Mouse (Mus musculus) bone marrow macrophage, adult 2 months (primary cell): ENCODE results near the gene H2-Q2. TPM values are rescaled to one million over a fixed set of nuclear protein-coding genes. Genes with fewer than 3 reads are reported as not detected.
"Not testable (repeated sequence)": the region's sequence is repeated elsewhere in the genome, so short reads cannot be mapped to it uniquely, and the experiment has no call there.

Source experiments
- H3K27ac ChIP-seq: 2 replicates; pipeline ENCODE4 v1.5.1; 2012; ENCODE audit warnings: low read depth, low read length; ENCODE audit not compliant: insufficient read depth
- H3K4me1 ChIP-seq: 2 replicates; pipeline ENCODE4 v1.6.1; 2012; ENCODE audit warnings: low read length; ENCODE audit not compliant: control insufficient read depth, insufficient read depth
- H3K4me3 ChIP-seq: 2 replicates; pipeline ENCODE4 v1.5.1; 2012; ENCODE audit warnings: mild to moderate bottlenecking, low read length, moderate library complexity; ENCODE audit not compliant: insufficient read depth
- CTCF ChIP-seq: IDR thresholded peaks from 2 replicates; pipeline ENCODE4 v1.5.1; 2012; ENCODE audit warnings: low read depth, mild to moderate bottlenecking, low read length, moderate library complexity
- POLR2A ChIP-seq: IDR thresholded peaks from 2 replicates; pipeline ENCODE4 v1.6.1; 2012; ENCODE audit warnings: mild to moderate bottlenecking, low read depth, low read length, borderline replicate concordance
- polyA plus RNA-seq: library from polyadenylated mRNA; stranded (reverse); fragments of >200 nt; gene quantifications from 2 replicates; pipeline ENCODE4 v1.2.4, GENCODE M21; 2012; ENCODE audit not compliant: missing spikeins, insufficient read depth, insufficient read length

Gene H2-Q2
- polyA plus RNA-seq, 1 experiment, result 0.91 TPM

DNA sequence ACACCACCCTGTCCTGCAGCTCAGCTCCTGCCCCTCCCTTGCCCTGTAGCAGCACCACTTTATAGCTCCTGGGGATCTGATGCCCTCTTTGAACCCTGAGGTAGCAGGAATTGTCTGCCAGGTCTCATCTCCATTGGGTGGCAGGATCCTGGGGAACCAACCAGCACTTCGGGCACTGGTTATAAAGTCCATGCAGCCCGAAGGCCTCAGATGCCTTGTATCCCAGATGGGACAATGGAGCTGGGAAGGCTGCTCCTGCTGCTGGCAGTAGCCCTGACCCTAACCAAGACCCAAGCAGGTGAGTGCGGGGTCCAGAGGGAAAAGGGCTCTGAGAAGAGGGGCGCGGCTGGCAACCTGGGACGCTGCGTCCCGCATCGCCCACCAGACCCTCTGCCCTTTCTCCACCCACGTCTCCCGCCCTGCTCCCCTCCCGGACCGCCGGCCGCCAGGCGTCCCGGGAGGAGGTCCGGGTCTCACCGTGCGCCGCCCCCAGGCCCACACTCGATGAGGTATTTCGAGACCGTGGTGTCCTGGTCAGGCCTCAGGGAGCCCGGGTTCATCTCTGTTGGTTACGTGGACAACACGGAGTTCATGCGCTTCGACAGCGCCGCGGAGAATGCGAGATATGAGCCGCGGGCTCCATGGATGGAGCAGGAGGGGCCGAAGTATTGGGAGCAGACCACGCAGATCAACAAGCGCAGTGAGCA, 16.9 kb downstream of the H2-Q2 start:
- no peaks in the 10 kb centered on the region for H3K4me1 ChIP-seq

DNA sequence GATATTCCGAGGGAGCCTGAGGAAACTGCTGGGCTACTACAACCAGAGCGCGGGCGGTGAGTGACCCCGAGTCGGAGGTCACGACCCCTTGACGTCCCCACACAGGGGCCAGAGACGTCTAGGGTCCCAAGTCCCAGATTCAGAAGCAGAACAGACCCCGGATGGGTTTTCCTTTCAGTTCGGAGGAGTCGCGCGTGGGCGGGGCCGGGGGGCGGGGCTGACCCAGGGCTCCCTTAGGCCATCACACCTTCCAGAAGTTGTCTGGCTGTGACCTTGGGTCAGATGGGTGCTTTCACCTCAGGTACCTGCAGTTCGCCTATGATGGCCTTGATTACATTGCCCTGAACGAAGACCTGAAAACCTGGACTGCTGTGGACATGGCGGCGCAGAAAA, 17.4 kb downstream of the H2-Q2 start:
- Histone ChIP-seq H3K4me3 (no peak overlapping the region), H3K4me1 (no peaks in the 10 kb centered on the region), H3K27ac (no peak overlapping the region)
- no peak for TF ChIP-seq CTCF
- TF ChIP-seq POLR2A, result no peak

More for the DNA sequence above, 16.9 kb downstream of the H2-Q2 start:
- no peak overlapping the region for H3K27ac ChIP-seq
- TF ChIP-seq CTCF (no peak), POLR2A (no peak)
- H3K4me3 ChIP-seq, result no peak overlapping the region

DNA sequence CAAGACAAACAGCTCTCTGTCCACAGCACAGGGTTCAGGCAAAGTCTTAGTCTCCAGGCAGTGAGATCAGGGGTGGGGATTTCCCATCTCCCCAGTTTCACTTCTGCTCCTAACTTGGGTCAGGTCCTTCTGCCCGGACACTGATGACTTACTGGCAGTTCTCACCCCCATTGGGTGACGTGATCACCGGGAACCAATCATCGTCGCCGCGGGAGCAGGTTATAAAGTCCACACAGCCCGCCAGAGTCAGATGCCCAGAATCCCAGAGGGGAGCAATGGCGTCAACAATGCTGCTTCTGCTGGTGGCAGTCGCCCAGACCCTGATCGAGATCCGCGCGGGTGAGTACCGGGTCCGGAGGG, 37.3 kb downstream of the H2-Q2 start, which contains the start of gene H2-Q4:
Gene H2-Q4, plus strand, starts transcription at position 249 of the 360 bp plus-strand sequence.
- Histone ChIP-seq H3K4me3 (peak within 1 kb of the TSS; percentile 70), H3K4me1 (peaks cover 5% of the 10 kb centered on the region), H3K27ac (no peak within 1 kb of the TSS)
- TF ChIP-seq POLR2A, result peak; percentile 63; the same call in 1 of the 2 replicates
- no peak for TF ChIP-seq CTCF

DNA sequence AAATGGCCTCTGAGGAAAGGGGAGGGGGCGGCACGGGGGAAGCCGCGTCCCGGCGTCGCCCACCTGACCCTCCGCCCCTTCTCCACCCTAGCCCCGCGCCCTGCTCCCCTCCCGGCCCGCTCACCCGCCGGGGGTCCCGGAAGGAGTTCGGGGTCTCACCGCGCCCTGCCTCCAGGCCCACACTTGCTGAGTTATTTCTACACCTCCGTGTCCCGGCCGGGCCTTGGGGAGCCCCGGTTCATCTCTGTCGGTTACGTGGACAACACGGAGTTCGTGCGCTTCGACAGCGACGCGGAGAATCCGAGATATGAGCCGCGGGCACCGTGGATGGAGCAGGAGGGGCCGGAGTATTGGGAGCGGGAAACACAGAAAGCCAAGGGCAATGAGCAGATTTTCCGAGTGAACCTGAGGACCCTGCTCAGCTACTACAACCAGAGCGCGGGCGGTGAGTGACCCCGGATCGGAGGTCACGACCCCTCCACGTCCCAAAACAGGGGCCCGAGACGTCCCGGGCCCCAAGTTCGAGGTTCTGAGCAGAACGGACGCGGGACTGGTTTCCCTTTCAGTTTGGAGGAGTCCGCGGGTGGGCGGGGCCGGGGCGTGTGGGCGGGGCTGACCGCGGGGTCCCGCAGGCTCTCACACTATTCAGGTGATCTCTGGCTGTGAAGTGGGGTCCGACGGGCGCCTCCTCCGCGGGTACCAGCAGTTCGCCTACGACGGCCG, 37.8 kb downstream of the H2-Q2 start:
- TF ChIP-seq POLR2A (no peak), CTCF (no peak)
- Histone ChIP-seq H3K27ac (no peak overlapping the region), H3K4me3 (peak overlapping the region; percentile 70), H3K4me1 (peaks cover 5% of the 10 kb centered on the region)

DNA sequence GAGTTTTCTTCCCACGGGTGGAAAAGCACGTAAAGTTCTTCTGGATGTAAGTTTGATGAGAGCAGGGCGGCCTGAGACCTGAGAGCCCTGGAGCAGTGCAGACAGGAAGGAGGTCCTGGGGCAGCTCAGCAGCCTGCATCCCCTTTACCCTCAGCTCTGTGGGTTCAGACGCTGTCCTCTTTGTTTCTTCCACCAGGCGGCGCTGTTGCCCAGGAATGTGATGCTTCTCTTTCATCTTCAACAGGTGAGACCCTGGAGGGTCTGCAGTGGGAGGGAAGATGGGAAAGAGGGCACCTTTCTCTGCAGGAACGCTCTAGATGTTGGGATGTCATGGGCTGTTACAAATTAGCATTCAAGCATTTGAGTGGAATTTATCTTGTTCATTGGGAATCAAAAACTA, 47.8 kb downstream of the H2-Q2 start:
- not testable (repeated sequence) for H3K4me3 ChIP-seq, H3K27ac ChIP-seq, H3K4me1 ChIP-seq
- peak; percentile 42 for TF ChIP-seq CTCF

DNA sequence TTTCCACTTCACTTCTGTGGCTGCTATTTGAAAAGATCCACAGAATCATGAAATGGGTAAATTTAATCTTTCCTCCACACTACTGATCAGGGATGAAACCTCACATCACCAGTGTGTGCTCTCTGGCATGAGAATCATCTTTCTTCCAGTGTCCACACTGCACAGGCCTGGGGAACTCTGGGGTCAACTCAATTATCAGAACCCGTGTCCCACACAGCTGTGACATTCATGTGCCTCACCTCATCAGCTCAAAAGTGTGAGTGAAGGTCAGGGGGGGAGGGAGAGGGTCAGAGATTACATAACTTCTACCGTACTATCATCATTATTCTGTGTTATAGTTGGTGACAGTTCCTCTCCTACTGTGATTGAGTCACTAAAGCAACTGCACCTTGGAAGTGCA, 50.6 kb downstream of the H2-Q2 start:
- H3K4me1 ChIP-seq, H3K4me3 ChIP-seq, H3K27ac ChIP-seq: not testable (repeated sequence)

DNA sequence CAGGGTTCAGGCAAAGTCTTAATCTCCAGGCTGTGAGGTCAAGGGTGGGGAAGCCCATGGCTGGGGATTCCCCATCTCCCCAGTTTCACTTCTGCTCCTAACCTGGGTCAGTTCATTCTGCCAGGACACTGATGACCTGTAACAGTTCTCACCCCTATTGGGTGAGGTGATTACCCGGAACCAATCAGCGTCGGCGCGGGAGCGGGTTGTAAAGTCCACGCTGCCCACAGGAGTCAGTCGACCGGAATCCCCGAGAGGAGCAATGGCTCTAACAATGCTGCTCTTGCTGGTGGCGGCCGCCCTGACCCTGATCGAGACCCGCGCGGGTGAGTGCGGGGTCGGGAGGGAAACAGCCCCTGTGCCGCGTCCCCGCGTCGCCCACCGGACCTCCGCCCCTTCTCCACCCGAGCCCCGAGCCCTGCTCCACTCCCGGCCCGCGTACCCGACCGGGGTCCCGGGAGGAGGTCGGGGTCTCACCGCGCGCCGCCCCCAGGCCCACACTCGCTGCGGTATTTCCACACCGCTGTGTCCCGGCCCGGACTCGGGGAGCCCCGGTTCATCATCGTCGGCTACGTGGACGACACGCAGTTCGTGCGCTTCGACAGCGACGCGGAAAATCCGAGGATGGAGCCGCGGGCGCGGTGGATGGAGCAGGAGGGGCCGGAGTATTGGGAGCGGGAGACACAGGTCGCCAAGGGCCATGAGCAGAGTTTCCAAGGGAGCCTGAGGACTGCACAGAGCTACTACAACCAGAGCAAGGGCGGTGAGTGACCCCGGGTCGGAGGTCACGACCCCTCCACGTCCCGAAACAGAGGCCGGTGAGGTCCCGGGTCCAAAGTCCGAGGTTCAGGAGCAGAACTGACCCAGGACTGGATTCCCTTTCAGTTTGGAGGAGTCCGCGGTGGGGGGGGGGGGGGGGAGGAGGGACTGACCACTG, 52.1 kb downstream of the H2-Q2 start:
- H3K4me3 ChIP-seq, result peak overlapping the region; percentile 45
- not testable (repeated sequence) for H3K4me1 ChIP-seq, H3K27ac ChIP-seq

Other genes starting within 250 kb of the H2-Q2 start
- gene Ly6g5c, start 234.0 kb upstream of the H2-Q2 start, polyA plus RNA-seq, result not detected in 2 replicates
- gene Ly6g5b, start 226.8 kb upstream of the H2-Q2 start, polyA plus RNA-seq, result 0.54 and 0.92 TPM in 2 replicates
- 24.6 and 29.1 TPM in 2 replicates for gene Gpank1, start 220.8 kb upstream of the H2-Q2 start, polyA plus RNA-seq
- 136 and 143 TPM in 2 replicates for gene Csnk2b, start 220.2 kb upstream of the H2-Q2 start, polyA plus RNA-seq
- 29.2 and 30.4 TPM in 2 replicates for gene D17H6S53E, start 215.9 kb upstream of the H2-Q2 start, polyA plus RNA-seq
- gene Apom, start 210.2 kb upstream of the H2-Q2 start, polyA plus RNA-seq, result not detected in 2 replicates
- gene Bag6, start 207.1 kb upstream of the H2-Q2 start, polyA plus RNA-seq, result 151 and 166 TPM in 2 replicates
- gene Prrc2a, start 177.3 kb upstream of the H2-Q2 start, polyA plus RNA-seq, result 136 and 162 TPM in 2 replicates
- gene Aif1, start 166.2 kb upstream of the H2-Q2 start, polyA plus RNA-seq, result 420 and 469 TPM in 2 replicates
- 811 and 856 TPM in 2 replicates for gene Lst1, start 153.8 kb upstream of the H2-Q2 start, polyA plus RNA-seq
- gene Ltb, start 147.8 kb upstream of the H2-Q2 start, polyA plus RNA-seq, result not detected in 2 replicates
- gene Tnf, start 140.2 kb upstream of the H2-Q2 start, polyA plus RNA-seq, result 11.9 and 12.8 TPM in 2 replicates
- not detected in 2 replicates for gene Lta, start 136.9 kb upstream of the H2-Q2 start, polyA plus RNA-seq
- gene Gm16181, start 121.4 kb upstream of the H2-Q2 start, polyA plus RNA-seq, result not detected in 2 replicates
- gene Atp6v1g2, start 108.6 kb upstream of the H2-Q2 start, polyA plus RNA-seq, result 11.2 and 15.1 TPM in 2 replicates
- gene Nfkbil1, start 106.5 kb upstream of the H2-Q2 start, polyA plus RNA-seq, result 15.5 and 15.7 TPM in 2 replicates
- 164 and 169 TPM in 2 replicates for gene Ddx39b, start 100.5 kb upstream of the H2-Q2 start, polyA plus RNA-seq
- gene H2-D1, start 79.5 kb upstream of the H2-Q2 start, polyA plus RNA-seq, result 2,808 and 2,856 TPM in 2 replicates
- 0.63 and 0.80 TPM in 2 replicates for gene H2-Q1, start 21.8 kb upstream of the H2-Q2 start, polyA plus RNA-seq
- 87.8 and 102 TPM in 2 replicates for gene H2-Q4, start 37.4 kb downstream of the H2-Q2 start, polyA plus RNA-seq
- gene H2-Q6, start 82.6 kb downstream of the H2-Q2 start, polyA plus RNA-seq, result 3.0 and 3.4 TPM in 2 replicates
- 15.8 and 18.3 TPM in 2 replicates for gene H2-Q7, start 96.9 kb downstream of the H2-Q2 start, polyA plus RNA-seq
- 5.8 TPM in 2 replicates for gene H2-Q10, start 127.8 kb downstream of the H2-Q2 start, polyA plus RNA-seq
- not detected in 2 replicates for gene Pou5f1, start 163.8 kb downstream of the H2-Q2 start, polyA plus RNA-seq
- gene Tcf19, start 174.6 kb downstream of the H2-Q2 start, polyA plus RNA-seq, result 19.5 and 22.6 TPM in 2 replicates
- gene Cchcr1, start 174.9 kb downstream of the H2-Q2 start, polyA plus RNA-seq, result 9.8 and 12.6 TPM in 2 replicates
- gene Psors1c2, start 191.0 kb downstream of the H2-Q2 start, polyA plus RNA-seq, result not detected in 2 replicates
- gene Cdsn, start 209.9 kb downstream of the H2-Q2 start, polyA plus RNA-seq, result 0.27 and 0.40 TPM in 2 replicates
- gene 2300002M23Rik, start 225.2 kb downstream of the H2-Q2 start, polyA plus RNA-seq, result not detected in 2 replicates